Mouse (Mus musculus) layer of hippocampus, adult 9-10 months (tissue): ENCODE results near the gene Klrb1a.
A peak's percentile ranks its signal among the peaks of the same experiment; 100 is the strongest.

Experiments used
- DNase-seq: peaks from one replicate; pipeline ENCODE4 v3.0.0; 2022; ENCODE audit warnings: low spot score

Klrb1a gene

DNA sequence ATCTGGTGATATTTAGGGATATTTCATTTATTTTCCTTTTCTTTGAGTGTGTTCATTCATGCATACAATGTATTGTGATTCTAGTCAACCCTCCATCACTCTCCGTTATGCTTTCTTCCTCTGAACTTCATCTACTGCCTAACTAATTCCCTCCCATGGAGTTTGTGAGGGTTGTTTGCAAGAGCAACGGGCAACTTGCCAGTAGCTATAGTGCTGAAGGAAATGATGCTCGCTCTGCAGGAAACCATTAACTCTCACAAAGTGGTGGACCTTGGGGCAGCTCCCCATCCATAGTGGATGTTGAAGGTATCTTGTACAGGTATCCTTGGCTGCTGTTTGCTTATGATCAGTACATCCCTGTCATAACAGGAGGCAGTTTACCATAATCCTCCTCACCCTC lies 21.3 kb downstream of the Klrb1a start:
- no peak for DNase-seq

DNA sequence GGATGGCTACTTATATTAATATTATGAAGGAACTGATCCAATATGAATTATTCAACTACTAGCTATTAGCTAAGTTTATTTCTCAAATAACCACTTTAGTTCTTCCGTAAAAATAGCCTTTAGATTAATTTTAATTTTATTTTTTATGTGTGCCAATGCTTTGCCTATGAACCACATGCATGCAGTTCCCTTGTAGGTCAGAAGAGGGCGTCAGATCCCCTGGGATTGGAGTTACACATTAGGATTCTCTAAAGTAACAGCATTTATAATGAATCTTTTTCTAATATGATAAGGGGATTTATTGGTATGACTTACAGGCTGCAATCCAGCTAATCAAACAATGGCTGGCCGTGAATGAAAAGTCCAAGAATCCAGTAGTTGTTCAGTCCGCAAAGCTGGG lies 23.8 kb downstream of the Klrb1a start:
- no peak for DNase-seq

GRCm38 (mm10) chr6:128598256-128599047 lies 24.9 kb downstream of the Klrb1a start:
- no peak for DNase-seq

GRCm38 (mm10) chr6:128597121-128597522 lies 26.2 kb downstream of the Klrb1a start:
- peak; percentile 71 for DNase-seq

DNA sequence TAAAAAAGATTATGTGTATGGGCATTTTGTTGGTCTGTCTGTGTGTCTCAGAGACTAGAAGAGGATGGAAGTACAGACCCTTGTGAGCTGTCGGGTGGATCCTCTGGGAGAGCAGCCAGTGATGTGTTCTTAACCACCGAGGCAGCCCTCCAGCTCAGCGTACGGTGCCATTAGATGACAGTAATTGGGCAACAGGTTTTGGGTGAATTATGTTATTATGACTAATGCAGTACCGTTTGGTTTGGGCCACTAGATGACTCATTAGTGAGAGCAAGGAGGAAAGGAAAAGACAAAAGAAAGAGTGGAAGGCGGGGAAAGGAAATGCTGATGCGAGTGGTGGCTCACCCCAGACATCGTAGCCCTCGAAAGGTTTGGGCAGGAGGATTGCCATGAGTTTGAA lies 28.7 kb downstream of the Klrb1a start:
- no peak for DNase-seq

DNA sequence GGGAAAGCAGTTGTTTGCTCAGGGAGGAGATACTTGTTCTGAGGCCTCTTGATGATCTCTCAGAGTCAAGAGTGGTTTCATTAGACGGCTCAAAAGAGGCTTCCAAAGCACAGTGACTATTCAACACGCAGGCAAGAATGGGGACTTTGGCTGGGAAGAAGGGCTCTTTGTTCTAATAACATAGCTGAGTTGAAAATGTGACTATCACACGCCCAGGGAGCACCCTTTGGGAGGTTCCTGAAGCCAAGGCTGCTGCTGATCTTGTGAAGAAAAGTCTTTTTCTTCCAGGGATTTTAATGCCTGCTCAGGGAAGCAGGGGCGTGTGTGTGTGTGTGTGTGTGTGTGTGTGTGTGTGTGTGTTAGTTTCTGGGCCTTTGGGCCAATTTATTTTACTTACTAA lies 33.9 kb downstream of the Klrb1a start:
- DNase-seq, result no peak

DNA sequence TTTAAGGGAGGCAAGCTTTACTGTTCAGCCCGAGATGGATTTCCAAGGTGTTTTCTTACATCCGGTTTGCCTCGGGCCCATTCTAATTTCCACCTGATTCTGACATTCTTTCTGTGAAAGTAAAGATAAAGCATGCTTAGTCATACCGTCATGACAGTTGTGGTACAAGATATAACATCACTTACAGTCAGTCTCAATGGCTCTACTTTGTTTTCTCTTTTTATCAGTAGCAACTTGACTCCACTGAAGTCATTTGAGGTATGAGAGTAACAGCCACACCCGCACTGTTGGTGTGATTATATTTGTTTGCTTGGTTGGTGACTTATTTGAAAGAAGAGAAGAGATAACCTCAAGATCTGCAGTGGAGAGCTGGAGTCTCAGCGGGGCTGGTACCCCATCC lies 35.7 kb downstream of the Klrb1a start:
- DNase-seq, result no peak

DNA sequence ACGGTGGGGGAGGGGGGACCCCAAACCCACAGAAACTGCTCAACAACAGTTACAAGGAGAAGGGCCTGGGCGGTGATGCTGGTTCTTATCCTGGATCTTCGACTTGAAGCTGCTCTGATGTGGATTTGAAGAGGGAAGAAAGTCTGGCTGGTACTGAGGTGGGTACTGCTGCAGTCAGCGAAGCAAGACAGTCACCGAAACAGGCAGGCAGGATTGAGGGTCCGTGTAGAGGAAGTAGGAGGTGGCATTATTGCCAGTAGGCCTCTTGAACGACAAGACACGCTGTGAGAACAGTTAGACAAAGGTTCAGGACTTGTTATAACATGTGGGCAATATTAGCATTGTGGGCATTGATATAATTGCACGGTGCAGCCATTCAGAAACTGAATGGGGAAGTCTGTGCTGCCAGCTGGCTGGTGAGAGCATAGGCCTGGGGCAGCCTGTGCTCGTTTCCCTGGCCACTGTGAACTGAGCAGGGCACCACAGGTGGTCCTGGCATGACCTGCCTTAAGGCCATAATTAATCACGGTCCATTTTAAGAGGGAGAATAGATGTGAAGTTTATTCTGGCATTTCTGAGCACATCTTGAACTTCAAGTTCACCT lies 37.6 kb downstream of the Klrb1a start:
- no peak for DNase-seq

- DNase-seq, result no peak
Measured at GRCm38 (mm10) chr6:128584070-128584660, 39.2 kb downstream of the Klrb1a start.

DNA sequence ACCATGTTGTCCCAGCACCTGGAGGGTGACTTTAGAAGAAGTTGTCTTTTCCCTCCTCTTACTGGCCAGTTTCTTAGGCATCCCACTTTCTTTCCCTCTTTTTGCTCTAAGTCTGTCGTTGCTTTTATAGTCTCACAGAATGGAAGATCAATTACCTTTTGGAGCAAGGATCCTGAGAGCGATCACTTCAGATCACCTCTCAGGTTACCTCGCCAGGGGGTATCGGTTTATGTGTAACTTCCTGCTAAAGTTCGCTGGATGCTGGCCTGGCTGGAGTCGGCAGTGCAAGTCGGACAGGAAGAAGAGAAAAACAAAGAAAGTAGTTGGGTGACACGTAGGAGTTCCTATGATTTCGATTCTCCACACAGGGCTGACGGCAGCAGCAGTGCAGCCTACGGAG lies 41.8 kb downstream of the Klrb1a start, which contains the start of gene A2ml1:
Gene A2ml1, minus strand, starts transcription at position 101 of the 400 bp plus-strand sequence.
- no peak for DNase-seq

DNA sequence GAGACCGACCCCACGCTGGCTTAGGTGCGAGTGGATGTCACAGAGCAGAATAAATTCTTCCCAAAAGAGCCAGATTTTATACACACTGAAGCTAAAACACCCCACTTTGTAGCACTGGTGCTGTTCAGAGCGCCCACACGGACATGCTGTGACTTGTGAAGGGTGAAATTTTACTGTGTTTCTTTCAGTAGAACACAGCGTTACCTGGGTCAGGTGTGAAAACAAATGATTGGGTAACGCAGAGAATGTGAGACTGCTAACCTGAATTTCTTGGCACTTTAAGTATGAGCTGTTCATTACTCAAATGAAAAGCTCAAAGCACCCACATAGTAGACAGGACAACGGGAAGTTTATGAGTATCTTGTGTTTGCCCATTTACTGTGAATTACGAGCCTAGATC lies 46.0 kb downstream of the Klrb1a start:
- no peak for DNase-seq

GRCm38 (mm10) chr6:128566589-128566988 lies 56.7 kb downstream of the Klrb1a start:
- no peak for DNase-seq
